Mouse (Mus musculus) midbrain, postnatal 0 days (tissue): Measurements from ENCODE around the gene Herpud1. TPM values are rescaled to one million over a fixed set of nuclear protein-coding genes. Genes with fewer than 3 reads are reported as not detected.

Source experiments
- ATAC-seq: fragments of 200-750 bp; cut with Nextera tagmentation; 2 replicates; pipeline ENCODE4 v1.8.0; 2017; ENCODE audit warnings: moderate number of reproducible peaks, mild to moderate bottlenecking, moderate TSS enrichment, moderate library complexity; ENCODE audit not compliant: low FRiP score
- DNase-seq: peaks from one replicate; pipeline ENCODE4 v3.0.0-alpha.2; 2015; ENCODE audit warnings: low spot score
- H3K27ac ChIP-seq: fragments of 300-500 bp; sonication (generic); 2 replicates; pipeline ENCODE4 v1.5.1; 2014; ENCODE audit warnings: low read depth, mild to moderate bottlenecking, low read length, mixed read lengths
- H3K27me3 ChIP-seq: fragments of 300-500 bp; sonication (generic); 2 replicates; pipeline ENCODE4 v1.6.1; 2014; ENCODE audit warnings: low read length, control low read depth, mixed read lengths; ENCODE audit not compliant: insufficient read depth
- H3K36me3 ChIP-seq: fragments of 300-500 bp; sonication (generic); 2 replicates; pipeline ENCODE4 v1.6.1; 2014; ENCODE audit warnings: low read length, control low read depth, mixed read lengths; ENCODE audit not compliant: insufficient read depth
- H3K4me1 ChIP-seq: fragments of 300-500 bp; sonication (generic); 2 replicates; pipeline ENCODE4 v1.6.1; 2014; ENCODE audit warnings: mild to moderate bottlenecking, control low read depth, antibody characterized with exemption, low read length, mixed read lengths; ENCODE audit not compliant: insufficient read depth
- H3K4me2 ChIP-seq: fragments of 300-500 bp; sonication (generic); 2 replicates; pipeline ENCODE4 v1.6.1; 2014; ENCODE audit warnings: low read depth, mild to moderate bottlenecking, low read length, mixed read lengths; ENCODE audit not compliant: poor library complexity, severe bottlenecking
- H3K4me3 ChIP-seq: fragments of 300-500 bp; sonication (generic); 2 replicates; pipeline ENCODE4 v1.5.1; 2014; ENCODE audit warnings: low read depth, mild to moderate bottlenecking, low read length, moderate library complexity
- H3K9ac ChIP-seq: fragments of 300-500 bp; sonication (generic); replicated peaks from 2 replicates; pipeline ENCODE4 v1.6.1; 2014; ENCODE audit warnings: mild to moderate bottlenecking, low read length, moderate library complexity, mixed read lengths; ENCODE audit not compliant: poor library complexity, severe bottlenecking
- H3K9me3 ChIP-seq: fragments of 300-500 bp; sonication (generic); 2 replicates; pipeline ENCODE4 v1.6.1; 2016; ENCODE audit warnings: low read length, control low read depth
- CTCF ChIP-seq: IDR thresholded peaks from 2 replicates; pipeline ENCODE4 v1.5.1; 2016; ENCODE audit warnings: antibody characterized with exemption, mild to moderate bottlenecking
- WGBS: fragments of 180-500 bp; shearing (Covaris S2); extraction: QIAGEN DNeasy Blood & Tissue Kit; methylation state at CpG from one replicate; pipeline ENCODE4 v1.1.7; 2014; 5-methylcytosine and 5-hydroxymethylcytosine counted together
- polyA plus RNA-seq: library from polyadenylated mRNA; unstranded; fragments of >200 nt; fragmentation: Nextera tagmentation; extraction: Ambion mirVana; gene quantifications from 2 replicates; pipeline ENCODE4 v1.2.1, GENCODE M21; 2015
- total RNA-seq: library from RNA; depleted of rRNA; stranded (reverse); fragments of >200 nt; gene quantifications from 2 replicates; pipeline ENCODE4 v1.2.3, GENCODE M21; 2014

The Herpud1 gene
- total and polyA plus RNA-seq, 2 experiments from 2014 or later = 80.4 to 87.1 TPM

DNA sequence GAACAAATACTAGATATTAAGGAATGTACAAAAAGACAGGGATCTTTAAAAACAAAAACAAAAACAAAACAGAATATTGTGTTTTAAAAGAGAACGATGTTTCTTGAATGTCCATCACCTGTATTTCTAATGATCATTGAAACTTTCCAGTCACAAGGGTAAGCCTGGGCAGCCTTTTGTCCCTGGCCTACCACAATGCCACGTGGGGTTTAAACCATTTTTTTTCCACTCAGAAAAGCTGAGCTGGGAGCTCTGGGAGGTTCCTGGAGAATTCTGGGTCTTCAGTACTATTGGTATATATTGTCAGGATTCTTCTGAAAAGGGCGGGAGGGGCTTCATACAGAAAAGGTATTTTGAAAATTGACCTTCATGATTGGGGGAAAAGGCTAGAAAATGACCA lies 48.7 kb downstream of the Herpud1 start:
- no peak for TF ChIP-seq CTCF
- H3K9me3 ChIP-seq = no peaks in the 10 kb centered on the region
- 77% methylated on average over 3 of the region's 3 CpGs for WGBS
- H3K4me2 ChIP-seq = no peak overlapping the region
- no peak overlapping the region for H3K4me3 ChIP-seq
- no peak overlapping the region for H3K9ac ChIP-seq
- ATAC-seq (no peak), DNase-seq (no peak)
- peaks cover 7% of the 10 kb centered on the region for H3K27me3 ChIP-seq
- H3K36me3 ChIP-seq = no peaks in the 10 kb centered on the region
- H3K27ac ChIP-seq = no peak overlapping the region
- H3K4me1 ChIP-seq = no peaks in the 10 kb centered on the region

- Histone ChIP-seq H3K36me3 (no peaks in the 10 kb centered on the region), H3K4me2 (no peak overlapping the region), H3K9me3 (no peaks in the 10 kb centered on the region), H3K4me1 (no peaks in the 10 kb centered on the region), H3K4me3 (no peak overlapping the region), H3K9ac (no peak overlapping the region), H3K27ac (no peak overlapping the region), H3K27me3 (peaks cover 7% of the 10 kb centered on the region)
- TF ChIP-seq CTCF = no peak
- DNase-seq (no peak), ATAC-seq (no peak)
- 91% methylated on average over 15 of the region's 15 CpGs for WGBS
These were observed 49.3 kb downstream of the Herpud1 start for GRCm38 (mm10) chr8:94435397-94436111.

GRCm38 (mm10) chr8:94436112-94436572 lies 49.9 kb downstream of the Herpud1 start:
- Histone ChIP-seq H3K36me3 (no peaks in the 10 kb centered on the region), H3K27ac (no peak overlapping the region), H3K9me3 (no peaks in the 10 kb centered on the region), H3K4me2 (no peak overlapping the region), H3K27me3 (peaks cover 7% of the 10 kb centered on the region), H3K4me3 (no peak overlapping the region), H3K9ac (no peak overlapping the region), H3K4me1 (no peaks in the 10 kb centered on the region)
- no peak for TF ChIP-seq CTCF
- DNase-seq (no peak), ATAC-seq (no peak)
- 92% methylated on average over 5 of the region's 5 CpGs for WGBS

DNA sequence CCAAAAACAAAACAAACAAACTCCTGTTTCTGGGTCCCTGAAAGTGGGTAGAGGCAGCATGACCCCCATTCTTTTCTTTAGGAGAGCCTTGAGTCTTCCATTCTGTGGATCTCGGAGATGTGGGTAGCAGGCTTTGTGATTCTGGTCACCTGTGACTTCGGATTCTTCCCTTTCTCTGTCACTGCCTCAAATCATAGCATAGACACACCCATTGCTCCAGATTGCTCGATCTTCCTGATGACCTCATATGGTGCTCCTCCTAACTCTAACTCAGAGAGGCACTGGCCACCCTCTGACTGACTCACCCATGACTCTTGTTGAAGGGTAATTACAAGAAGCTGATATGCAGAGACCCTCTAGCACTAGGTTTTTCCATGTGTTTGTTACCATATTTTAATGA lies 50.7 kb downstream of the Herpud1 start:
- H3K27ac ChIP-seq = no peak overlapping the region
- 77% methylated on average over 3 of the region's 3 CpGs for WGBS
- no peaks in the 10 kb centered on the region for H3K36me3 ChIP-seq
- H3K4me2 ChIP-seq = no peak overlapping the region
- peaks cover 7% of the 10 kb centered on the region for H3K27me3 ChIP-seq
- no peak overlapping the region for H3K4me3 ChIP-seq
- DNase-seq (no peak), ATAC-seq (no peak)
- H3K4me1 ChIP-seq = no peaks in the 10 kb centered on the region
- TF ChIP-seq CTCF = no peak
- no peak overlapping the region for H3K9ac ChIP-seq
- no peaks in the 10 kb centered on the region for H3K9me3 ChIP-seq

- H3K27me3 ChIP-seq = peaks cover 1% of the 10 kb centered on the region; the same call in 1 of the 2 replicates
- no peak overlapping the region for H3K9ac ChIP-seq
- no peak overlapping the region for H3K27ac ChIP-seq
- ATAC-seq = no peak
- H3K9me3 ChIP-seq = no peaks in the 10 kb centered on the region
- DNase-seq = no peak
- WGBS = 93% methylated on average over 5 of the region's 5 CpGs
- no peaks in the 10 kb centered on the region for H3K36me3 ChIP-seq
- no peak overlapping the region for H3K4me2 ChIP-seq
- no peaks in the 10 kb centered on the region for H3K4me1 ChIP-seq
- no peak for TF ChIP-seq CTCF
- H3K4me3 ChIP-seq = no peak overlapping the region
These were observed 52.4 kb downstream of the Herpud1 start for GRCm38 (mm10) chr8:94438659-94439058.

GRCm38 (mm10) chr8:94439691-94440090 lies 53.5 kb downstream of the Herpud1 start:
- no peak for DNase-seq
- no peaks in the 10 kb centered on the region for H3K9me3 ChIP-seq
- TF ChIP-seq CTCF = no peak
- no peak overlapping the region for H3K27ac ChIP-seq
- no peak overlapping the region for H3K4me2 ChIP-seq
- H3K9ac ChIP-seq = no peak overlapping the region
- no peaks in the 10 kb centered on the region for H3K36me3 ChIP-seq
- no peaks in the 10 kb centered on the region for H3K4me1 ChIP-seq
- no peaks in the 10 kb centered on the region for H3K27me3 ChIP-seq
- no peak for ATAC-seq
- no peak overlapping the region for H3K4me3 ChIP-seq
